Mouse (Mus musculus) ES-E14 (cell line): Measurements from ENCODE around the gene Cep128.

Experiments used
- CHD2 ChIP-seq: IDR thresholded peaks from 2 replicates; pipeline ENCODE4 v1.6.1; 2014; ENCODE audit warnings: mild to moderate bottlenecking, low read depth, low read length, inconsistent platforms
- MAFK ChIP-seq: IDR thresholded peaks from 2 replicates; pipeline ENCODE4 v1.6.1; 2014; ENCODE audit warnings: mild to moderate bottlenecking, low read depth, low read length, inconsistent platforms; ENCODE audit not compliant: insufficient read depth

- TF ChIP-seq MAFK (no peak), CHD2 (no peak)
These were observed 110.3 kb downstream of the Cep128 start for GRCm38 (mm10) chr12:91273936-91274335.
